Mouse (Mus musculus) midbrain, embryonic 16.5 days (tissue): Measurements from ENCODE around the gene Celf2. TPM values are rescaled to one million over a fixed set of nuclear protein-coding genes. Genes with fewer than 3 reads are reported as not detected.

Experiments used
- ATAC-seq: fragments of 200-750 bp; cut with Nextera tagmentation; 2 replicates; pipeline ENCODE4 v1.8.0; 2017; ENCODE audit warnings: moderate TSS enrichment
- H3K27ac ChIP-seq: fragments of 300-500 bp; sonication (generic); 2 replicates; pipeline ENCODE4 v1.5.1; 2014; ENCODE audit warnings: mild to moderate bottlenecking, low read length, mixed read lengths
- H3K27me3 ChIP-seq: fragments of 300-500 bp; sonication (generic); 2 replicates; pipeline ENCODE4 v1.6.1; 2014; ENCODE audit warnings: low read depth, low read length, mixed read lengths; ENCODE audit not compliant: control insufficient read depth, insufficient read depth
- H3K36me3 ChIP-seq: fragments of 300-500 bp; sonication (generic); 2 replicates; pipeline ENCODE4 v1.6.1; 2014; ENCODE audit warnings: mild to moderate bottlenecking, low read length, moderate library complexity, mixed read lengths; ENCODE audit not compliant: control insufficient read depth, insufficient read depth
- H3K4me1 ChIP-seq: fragments of 300-500 bp; sonication (generic); 2 replicates; pipeline ENCODE4 v1.6.1; 2014; ENCODE audit warnings: mild to moderate bottlenecking, low read length, mixed read lengths; ENCODE audit not compliant: control insufficient read depth, insufficient read depth
- H3K4me2 ChIP-seq: fragments of 300-500 bp; sonication (generic); 2 replicates; pipeline ENCODE4 v1.6.1; 2014; ENCODE audit warnings: mild to moderate bottlenecking, low read length, mixed read lengths
- H3K4me3 ChIP-seq: fragments of 300-500 bp; sonication (generic); 2 replicates; pipeline ENCODE4 v1.5.1; 2014; ENCODE audit warnings: low read depth, mild to moderate bottlenecking, low read length, moderate library complexity, mixed read lengths
- H3K9ac ChIP-seq: fragments of 300-500 bp; sonication (generic); 2 replicates; pipeline ENCODE4 v1.6.1; 2014; ENCODE audit warnings: low read depth, low read length, mixed read lengths
- H3K9me3 ChIP-seq: fragments of 300-500 bp; sonication (generic); replicated peaks from 2 replicates; pipeline ENCODE4 v1.6.1; 2014; ENCODE audit warnings: mild to moderate bottlenecking, low read length, mixed read lengths; ENCODE audit not compliant: control insufficient read depth, poor library complexity, severe bottlenecking
- WGBS: fragments of 180-500 bp; shearing (Covaris S2); extraction: QIAGEN DNeasy Blood & Tissue Kit; methylation state at CpG from one replicate; pipeline ENCODE4 v1.1.7; 2014; 5-methylcytosine and 5-hydroxymethylcytosine counted together
- polyA plus RNA-seq: library from polyadenylated mRNA; unstranded; fragments of >200 nt; fragmentation: Nextera tagmentation; extraction: Ambion mirVana; gene quantifications from 2 replicates; pipeline ENCODE4 v1.2.1, GENCODE M21; 2015

The Celf2 gene
- polyA plus RNA-seq, 1 experiment from 2014 or later = 160 TPM

- H3K4me1 ChIP-seq = no peaks in the 10 kb centered on the region
- H3K4me2 ChIP-seq = no peak overlapping the region
- no peaks in the 10 kb centered on the region for H3K9me3 ChIP-seq
- no peak overlapping the region for H3K4me3 ChIP-seq
- 53% methylated on average over 5 of the region's 5 CpGs for WGBS
- no peaks in the 10 kb centered on the region for H3K27me3 ChIP-seq
- no peak overlapping the region for H3K27ac ChIP-seq
- no peak overlapping the region for H3K9ac ChIP-seq
- no peaks in the 10 kb centered on the region for H3K36me3 ChIP-seq
- ATAC-seq = no peak
Measured at GRCm38 (mm10) chr2:7359557-7359956, 149.8 kb downstream of the Celf2 start.

- Histone ChIP-seq H3K9ac (no peak overlapping the region), H3K27me3 (no peaks in the 10 kb centered on the region), H3K36me3 (no peaks in the 10 kb centered on the region), H3K4me2 (no peak overlapping the region), H3K4me1 (no peaks in the 10 kb centered on the region), H3K4me3 (no peak overlapping the region), H3K27ac (no peak overlapping the region), H3K9me3 (no peaks in the 10 kb centered on the region)
- no peak for ATAC-seq
- WGBS = 65% methylated on average over 3 of the region's 3 CpGs
Measured at GRCm38 (mm10) chr2:7358816-7359215, 150.5 kb downstream of the Celf2 start.

- Histone ChIP-seq H3K4me2 (no peak overlapping the region), H3K36me3 (no peaks in the 10 kb centered on the region), H3K4me3 (no peak overlapping the region), H3K27ac (no peak overlapping the region), H3K27me3 (no peaks in the 10 kb centered on the region), H3K9ac (no peak overlapping the region), H3K9me3 (no peaks in the 10 kb centered on the region), H3K4me1 (no peaks in the 10 kb centered on the region)
- 84% methylated on average over 5 of the region's 5 CpGs for WGBS
- ATAC-seq = no peak
Measured at GRCm38 (mm10) chr2:7351234-7351633, 158.1 kb downstream of the Celf2 start.

- Histone ChIP-seq H3K9ac (no peak overlapping the region), H3K27me3 (no peaks in the 10 kb centered on the region), H3K36me3 (no peaks in the 10 kb centered on the region), H3K4me3 (no peak overlapping the region), H3K4me1 (no peaks in the 10 kb centered on the region), H3K27ac (no peak overlapping the region), H3K9me3 (no peaks in the 10 kb centered on the region), H3K4me2 (no peak overlapping the region)
- no peak for ATAC-seq
- WGBS = 75% methylated on average over 4 of the region's 4 CpGs
Measured at GRCm38 (mm10) chr2:7346703-7347461, 162.5 kb downstream of the Celf2 start.

- H3K4me3 ChIP-seq = no peak overlapping the region
- no peaks in the 10 kb centered on the region for H3K9me3 ChIP-seq
- WGBS = 94% methylated on average over 2 of the region's 2 CpGs
- H3K4me2 ChIP-seq = no peak overlapping the region
- H3K36me3 ChIP-seq = no peaks in the 10 kb centered on the region
- no peak overlapping the region for H3K9ac ChIP-seq
- H3K4me1 ChIP-seq = no peaks in the 10 kb centered on the region
- H3K27ac ChIP-seq = no peak overlapping the region
- ATAC-seq = no peak
- no peaks in the 10 kb centered on the region for H3K27me3 ChIP-seq
Measured at GRCm38 (mm10) chr2:7344951-7345350, 164.4 kb downstream of the Celf2 start.

GRCm38 (mm10) chr2:7342911-7343478 lies 166.4 kb downstream of the Celf2 start:
- H3K4me3 ChIP-seq = no peak overlapping the region
- H3K27ac ChIP-seq = no peak overlapping the region
- ATAC-seq = no peak
- H3K9ac ChIP-seq = no peak overlapping the region
- no peaks in the 10 kb centered on the region for H3K4me1 ChIP-seq
- no peaks in the 10 kb centered on the region for H3K36me3 ChIP-seq
- H3K27me3 ChIP-seq = no peaks in the 10 kb centered on the region
- H3K9me3 ChIP-seq = no peaks in the 10 kb centered on the region
- no peak overlapping the region for H3K4me2 ChIP-seq
- WGBS = 60% methylated on average over 8 of the region's 8 CpGs

GRCm38 (mm10) chr2:7334846-7335245 lies 174.5 kb downstream of the Celf2 start:
- Histone ChIP-seq H3K36me3 (no peaks in the 10 kb centered on the region), H3K4me2 (no peak overlapping the region), H3K27me3 (no peaks in the 10 kb centered on the region), H3K4me1 (no peaks in the 10 kb centered on the region), H3K4me3 (no peak overlapping the region), H3K9ac (no peak overlapping the region), H3K9me3 (no peaks in the 10 kb centered on the region), H3K27ac (no peak overlapping the region)
- no peak for ATAC-seq
- WGBS = 66% methylated on average over 2 of the region's 2 CpGs

- Histone ChIP-seq H3K27ac (no peak overlapping the region), H3K27me3 (no peaks in the 10 kb centered on the region), H3K4me2 (no peak overlapping the region), H3K4me3 (no peak overlapping the region), H3K4me1 (no peaks in the 10 kb centered on the region), H3K9me3 (no peaks in the 10 kb centered on the region), H3K36me3 (no peaks in the 10 kb centered on the region), H3K9ac (no peak overlapping the region)
- 66% methylated on average over 8 of the region's 8 CpGs for WGBS
- ATAC-seq = no peak
Measured at GRCm38 (mm10) chr2:7328018-7328899, 181.1 kb downstream of the Celf2 start.

GRCm38 (mm10) chr2:7319760-7320159 lies 189.6 kb downstream of the Celf2 start:
- H3K9me3 ChIP-seq = no peaks in the 10 kb centered on the region
- H3K4me1 ChIP-seq = no peaks in the 10 kb centered on the region
- no peak for ATAC-seq
- H3K4me2 ChIP-seq = no peak overlapping the region
- H3K36me3 ChIP-seq = no peaks in the 10 kb centered on the region
- H3K27me3 ChIP-seq = no peaks in the 10 kb centered on the region
- H3K4me3 ChIP-seq = no peak overlapping the region
- no peak overlapping the region for H3K9ac ChIP-seq
- no peak overlapping the region for H3K27ac ChIP-seq
- WGBS = 28% methylated on average over 3 of the region's 3 CpGs
